Mouse (Mus musculus) stomach, postnatal 0 days (tissue): ENCODE measurements around the gene Basp1.

ENCODE experiments used
- CTCF ChIP-seq: IDR thresholded peaks from 2 replicates; pipeline ENCODE4 v1.5.1; 2016; ENCODE audit warnings: antibody characterized with exemption, low read depth, mild to moderate bottlenecking, moderate library complexity
- EP300 ChIP-seq: optimal IDR thresholded peaks from 2 replicates; pipeline ENCODE3; 2016; ENCODE audit warnings: antibody characterized with exemption

DNA sequence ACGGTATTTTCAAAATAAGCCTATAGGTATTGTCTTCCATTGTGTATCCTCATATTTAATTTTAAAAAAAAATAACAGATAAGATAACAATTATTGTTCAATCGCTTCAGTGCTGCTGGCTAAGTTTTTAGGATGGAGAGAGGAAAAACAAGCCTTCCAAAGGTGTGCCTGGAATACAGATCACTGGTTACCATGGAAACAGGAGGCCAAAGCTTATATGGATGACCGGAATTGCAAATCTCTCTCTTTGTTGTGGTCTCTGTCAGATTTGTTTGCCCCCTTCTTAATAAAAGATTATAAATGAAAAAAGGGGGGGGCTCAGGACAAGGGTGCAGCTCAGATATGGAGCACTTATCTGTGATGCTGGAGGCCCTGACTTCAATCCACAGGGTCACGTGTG is 2.4 kb upstream of the Basp1 start:
- TF ChIP-seq CTCF (no peak), EP300 (no peak)
